Mouse (Mus musculus): ENCODE measurements around the gene Ssu72. TPM values are rescaled to one million over a fixed set of nuclear protein-coding genes. Genes with fewer than 3 reads are reported as not detected.
"Not testable (repeated sequence)": the region's sequence is repeated elsewhere in the genome, so short reads cannot be mapped to it uniquely, and the experiment has no call there.

Ssu72 gene
- polyA plus RNA-seq, 1 experiment = 92.4 TPM

GRCm38 (mm10) chr4:155739741-155740636 lies 35.4 kb downstream of the Ssu72 start:
- no peak overlapping the region for H3ac ChIP-seq (ENCODE audit: control insufficient read depth, insufficient read length, low read depth)
- H3K79me2 ChIP-seq (ENCODE audit: control insufficient read depth, insufficient read depth) = peaks cover 7% of the 10 kb centered on the region
- TF ChIP-seq USF1 (IDR thresholded peaks at IDR 0.05; ENCODE audit: low read depth) (no peak), CEBPB (IDR thresholded peaks at IDR 0.05; ENCODE audit: low read depth) (no peak), MYOD1 (IDR thresholded peaks at IDR 0.05; ENCODE audit: control insufficient read depth, insufficient read length, low read depth) (no peak), FOSL1 (IDR thresholded peaks at IDR 0.05; ENCODE audit: insufficient read depth, low read length, poor library complexity, severe bottlenecking) (no peak), MYOG (IDR thresholded peaks at IDR 0.05; ENCODE audit: control insufficient read depth, extremely low read depth, insufficient read length) (no peak), MAX (IDR thresholded peaks at IDR 0.05) (no peak), CTCF (IDR thresholded peaks at IDR 0.05; ENCODE audit: control insufficient read depth, insufficient read depth, insufficient read length) (no peak)
- H3K79me3 ChIP-seq (ENCODE audit: low read depth) = peaks cover 5% of the 10 kb centered on the region
- no peak overlapping the region for H3K4me3 ChIP-seq (ENCODE audit: insufficient read depth, poor library complexity, severe bottlenecking)
- H3K36me3 ChIP-seq (ENCODE audit: control insufficient read depth, insufficient read depth) = peaks cover 44% of the 10 kb centered on the region
- no peaks in the 10 kb centered on the region for H3K27me3 ChIP-seq (ENCODE audit: control insufficient read depth, insufficient read depth, insufficient read length)

GRCm38 (mm10) chr4:155740681-155741080 lies 36.1 kb downstream of the Ssu72 start:
- H3K79me2 ChIP-seq (ENCODE audit: control insufficient read depth, insufficient read depth); H3K27me3 ChIP-seq (ENCODE audit: control insufficient read depth, insufficient read depth, insufficient read length); H3K79me3 ChIP-seq (ENCODE audit: low read depth); H3ac ChIP-seq (ENCODE audit: control insufficient read depth, insufficient read length, low read depth); H3K4me3 ChIP-seq (ENCODE audit: insufficient read depth, poor library complexity, severe bottlenecking): not testable (repeated sequence)
- H3K36me3 ChIP-seq (ENCODE audit: control insufficient read depth, insufficient read depth) = peaks cover 47% of the 10 kb centered on the region

DNA sequence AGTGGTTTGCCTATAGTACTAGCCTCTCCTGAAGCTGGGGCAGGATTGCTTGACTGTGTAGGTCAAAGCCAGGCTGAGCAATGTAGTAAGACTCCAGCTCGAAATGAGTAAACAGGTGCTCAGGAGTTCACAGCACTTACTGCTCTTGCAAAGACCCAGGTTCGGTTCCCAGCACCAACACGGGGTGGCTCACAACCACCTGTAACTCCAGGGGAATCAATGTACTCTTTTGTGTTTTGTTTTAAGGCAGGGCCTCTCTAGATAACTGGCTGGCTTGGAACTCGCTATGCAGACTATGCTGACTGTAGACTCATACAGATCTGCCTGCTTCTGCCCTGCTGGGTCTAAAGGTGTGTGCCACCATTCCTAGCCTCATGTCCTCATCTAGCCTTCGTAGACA lies 38.1 kb downstream of the Ssu72 start:
- Histone ChIP-seq H3K27me3 (ENCODE audit: control insufficient read depth, insufficient read depth, insufficient read length) (no peaks in the 10 kb centered on the region), H3K36me3 (ENCODE audit: control insufficient read depth, insufficient read depth) (peaks cover 61% of the 10 kb centered on the region)

GRCm38 (mm10) chr4:155744474-155744873 lies 39.9 kb downstream of the Ssu72 start:
- Histone ChIP-seq H3ac (ENCODE audit: control insufficient read depth, insufficient read length, low read depth) (no peak overlapping the region), H3K27me3 (ENCODE audit: control insufficient read depth, insufficient read depth, insufficient read length) (no peaks in the 10 kb centered on the region), H3K79me2 (ENCODE audit: control insufficient read depth, insufficient read depth) (peaks cover 2% of the 10 kb centered on the region), H3K79me3 (ENCODE audit: low read depth) (peaks cover 5% of the 10 kb centered on the region), H3K36me3 (ENCODE audit: control insufficient read depth, insufficient read depth) (peaks cover 79% of the 10 kb centered on the region), H3K4me3 (ENCODE audit: insufficient read depth, poor library complexity, severe bottlenecking) (no peak overlapping the region)
- TF ChIP-seq MYOG (IDR thresholded peaks at IDR 0.05; ENCODE audit: control insufficient read depth, extremely low read depth, insufficient read length) (no peak), CEBPB (IDR thresholded peaks at IDR 0.05; ENCODE audit: low read depth) (no peak), MAX (IDR thresholded peaks at IDR 0.05) (no peak), CTCF (IDR thresholded peaks at IDR 0.05; ENCODE audit: control insufficient read depth, insufficient read depth, insufficient read length) (no peak), FOSL1 (IDR thresholded peaks at IDR 0.05; ENCODE audit: insufficient read depth, low read length, poor library complexity, severe bottlenecking) (no peak), USF1 (IDR thresholded peaks at IDR 0.05; ENCODE audit: low read depth) (no peak)

More for the DNA sequence above, 38.1 kb downstream of the Ssu72 start:
- TF ChIP-seq USF1 (IDR thresholded peaks at IDR 0.05; ENCODE audit: low read depth) (no peak), CEBPB (IDR thresholded peaks at IDR 0.05; ENCODE audit: low read depth) (no peak), CTCF (IDR thresholded peaks at IDR 0.05; ENCODE audit: control insufficient read depth, insufficient read depth, insufficient read length) (no peak), MAX (IDR thresholded peaks at IDR 0.05) (no peak), MYOD1 (IDR thresholded peaks at IDR 0.05; ENCODE audit: control insufficient read depth, insufficient read length, low read depth) (no peak), MYOG (IDR thresholded peaks at IDR 0.05; ENCODE audit: control insufficient read depth, extremely low read depth, insufficient read length) (no peak), FOSL1 (IDR thresholded peaks at IDR 0.05; ENCODE audit: insufficient read depth, low read length, poor library complexity, severe bottlenecking) (no peak)
- H3K79me2 ChIP-seq (ENCODE audit: control insufficient read depth, insufficient read depth) = no peaks in the 10 kb centered on the region
- H3ac ChIP-seq (ENCODE audit: control insufficient read depth, insufficient read length, low read depth) = no peak overlapping the region
- no peak overlapping the region for H3K4me3 ChIP-seq (ENCODE audit: insufficient read depth, poor library complexity, severe bottlenecking)
- peaks cover 5% of the 10 kb centered on the region for H3K79me3 ChIP-seq (ENCODE audit: low read depth)

GRCm38 (mm10) chr4:155745136-155745535 lies 40.5 kb downstream of the Ssu72 start:
- no peak for TF ChIP-seq CEBPB (IDR thresholded peaks at IDR 0.05; ENCODE audit: low read depth)
- TF ChIP-seq USF1 (IDR thresholded peaks at IDR 0.05; ENCODE audit: low read depth) = no peak
- no peak for TF ChIP-seq FOSL1 (IDR thresholded peaks at IDR 0.05; ENCODE audit: insufficient read depth, low read length, poor library complexity, severe bottlenecking)
- no peak for TF ChIP-seq MYOD1 (IDR thresholded peaks at IDR 0.05; ENCODE audit: control insufficient read depth, insufficient read length, low read depth)
- no peak for TF ChIP-seq CTCF (IDR thresholded peaks at IDR 0.05; ENCODE audit: control insufficient read depth, insufficient read depth, insufficient read length)
- no peak for TF ChIP-seq MAX (IDR thresholded peaks at IDR 0.05)
- no peak for TF ChIP-seq MYOG (IDR thresholded peaks at IDR 0.05; ENCODE audit: control insufficient read depth, extremely low read depth, insufficient read length)
- H3K79me2 ChIP-seq (ENCODE audit: control insufficient read depth, insufficient read depth) = peaks cover 9% of the 10 kb centered on the region
- H3K36me3 ChIP-seq (ENCODE audit: control insufficient read depth, insufficient read depth) = peaks cover 86% of the 10 kb centered on the region
- no peak overlapping the region for H3ac ChIP-seq (ENCODE audit: control insufficient read depth, insufficient read length, low read depth)
- peaks cover 5% of the 10 kb centered on the region for H3K79me3 ChIP-seq (ENCODE audit: low read depth)
- H3K27me3 ChIP-seq (ENCODE audit: control insufficient read depth, insufficient read depth, insufficient read length) = no peaks in the 10 kb centered on the region
- no peak overlapping the region for H3K4me3 ChIP-seq (ENCODE audit: insufficient read depth, poor library complexity, severe bottlenecking)
